Mouse (Mus musculus) cerebellum, adult 2 months (tissue): ENCODE data around the gene Arpc4.

Experiments used
- CTCF ChIP-seq: fragments of 200-500 bp; IDR thresholded peaks from 2 replicates; pipeline ENCODE4 v1.5.1; 2011; ENCODE audit warnings: low read depth, mild to moderate bottlenecking, control low read depth, low read length, moderate library complexity, borderline replicate concordance; ENCODE audit not compliant: insufficient read depth
- POLR2A ChIP-seq: fragments of 200-500 bp; IDR thresholded peaks from 2 replicates; pipeline ENCODE4 v1.6.1; 2011; ENCODE audit warnings: low read length, control low read depth, borderline replicate concordance; ENCODE audit not compliant: insufficient read depth

DNA sequence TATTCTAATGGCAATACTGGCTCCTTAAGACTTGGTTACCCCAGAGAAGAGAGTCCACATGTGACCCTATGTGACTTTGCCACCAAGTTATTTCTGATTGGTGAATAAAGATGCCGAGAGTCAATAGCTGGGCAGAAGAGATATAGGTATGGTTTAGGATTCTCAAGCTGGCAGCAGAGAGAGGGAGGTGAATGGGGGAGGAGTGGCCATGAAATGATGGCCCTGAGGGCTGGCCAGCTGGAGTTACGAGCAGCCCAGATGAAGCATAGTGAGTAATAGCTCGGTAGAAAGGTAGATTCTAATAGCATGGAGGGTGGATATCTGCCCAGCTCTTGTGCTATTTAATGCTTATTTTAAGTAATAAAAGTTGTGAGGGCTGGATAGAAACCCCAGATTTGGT, 25.1 kb upstream of the Arpc4 start:
- TF ChIP-seq POLR2A (no peak), CTCF (no peak)
